Mouse (Mus musculus): ENCODE data around the gene Itpkc. TPM values are rescaled to one million over a fixed set of nuclear protein-coding genes. Genes with fewer than 3 reads are reported as not detected.

Gene Itpkc
- 12.2 and 12.4 TPM in 2 replicates for polyA plus RNA-seq (2012; rRNA removed)

DNA sequence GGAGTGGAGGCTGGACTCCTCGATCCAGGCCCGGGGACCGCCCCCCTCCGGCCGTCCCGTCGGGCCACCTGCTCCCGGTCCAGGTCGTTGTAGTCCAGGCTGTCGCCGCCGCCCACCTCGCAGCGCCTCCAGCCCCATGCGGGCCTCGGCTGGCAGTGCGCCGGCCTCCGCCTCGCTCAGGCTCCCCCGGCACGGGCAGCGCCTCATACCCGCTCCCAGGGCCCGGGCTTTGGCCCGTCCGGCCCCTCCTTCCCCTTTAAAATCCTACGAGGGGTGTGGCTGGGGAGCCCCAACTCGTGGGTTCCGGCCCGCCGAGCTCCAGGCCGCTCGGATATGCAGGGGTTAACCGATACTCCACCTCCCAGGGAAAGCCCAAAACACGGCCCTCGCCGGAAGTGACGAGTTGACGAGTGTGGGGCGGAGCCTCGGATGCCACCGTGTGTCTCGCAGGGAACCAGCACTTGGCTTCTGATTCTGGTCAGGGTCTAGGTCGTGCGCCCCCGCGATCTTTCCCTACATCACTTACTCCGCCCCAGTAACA is at the start of gene Itpkc:
Gene Itpkc, minus strand, starts transcription at position 381 of the 541 bp plus-strand sequence.
- peak; percentile 91 for DNase-seq
- under 1% methylated on average over 49 of the region's 49 CpGs for WGBS

DNA sequence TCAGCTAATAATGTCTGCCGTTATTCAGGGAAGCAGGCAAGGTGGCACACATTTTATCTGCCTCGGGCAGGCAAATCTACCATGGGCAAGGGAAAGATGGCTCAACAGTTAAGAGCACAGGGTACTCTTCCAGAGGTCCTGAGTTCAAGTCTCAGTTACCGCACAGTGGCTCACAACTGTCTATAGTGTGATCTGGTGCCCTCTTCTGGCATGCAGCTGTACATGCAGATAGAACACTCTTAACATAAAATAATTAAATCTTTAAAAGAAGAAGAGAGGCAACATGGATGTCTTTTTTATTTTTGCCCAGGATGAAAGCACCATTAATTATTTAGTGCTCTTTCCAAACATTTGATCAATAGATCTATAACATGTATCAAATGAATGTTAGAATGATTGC is 48.7 kb upstream of the Itpkc start:
- H3K27me3 ChIP-seq (ENCODE audit: control insufficient read depth, insufficient read depth, low read length) = no peaks in the 10 kb centered on the region
- H3K36me3 ChIP-seq (ENCODE audit: control insufficient read depth, insufficient read depth, low read length) = no peaks in the 10 kb centered on the region
- H3K4me1 ChIP-seq (replicated peaks; ENCODE audit: control insufficient read depth, insufficient read depth, low read length) = peaks cover 2% of the 10 kb centered on the region; the same call in 1 of the 2 replicates
- no peak for DNase-seq
- TF ChIP-seq POLR2A (IDR thresholded peaks at IDR 0.05; ENCODE audit: control insufficient read depth, extremely low read depth, insufficient read depth, low read length, poor library complexity) (no peak), CTCF (IDR thresholded peaks at IDR 0.05; ENCODE audit: borderline replicate concordance, control insufficient read depth, extremely low read depth, insufficient read depth, low read length, poor library complexity) (no peak)
- H3K27ac ChIP-seq (ENCODE audit: control insufficient read depth, insufficient read depth, low read length) = no peak overlapping the region
- no peak overlapping the region for H3K4me3 ChIP-seq (ENCODE audit: control insufficient read depth, insufficient read depth, low read length)
- WGBS = 97% methylated on average over 3 of the region's 3 CpGs

More for the DNA sequence above, at the start of gene Itpkc:
- Histone ChIP-seq H3K36me3 (ENCODE audit: control insufficient read depth, insufficient read depth, low read length) (no peaks in the 10 kb centered on the region), H3K4me3 (ENCODE audit: control insufficient read depth, insufficient read depth, low read length) (peak within 1 kb of the TSS; percentile 65), H3K4me1 (replicated peaks; ENCODE audit: control insufficient read depth, insufficient read depth, low read length) (peaks cover 37% of the 10 kb centered on the region), H3K27ac (ENCODE audit: control insufficient read depth, insufficient read depth, low read length) (peak within 1 kb of the TSS; percentile 44), H3K27me3 (ENCODE audit: control insufficient read depth, insufficient read depth, low read length) (no peaks in the 10 kb centered on the region)
- TF ChIP-seq CTCF (IDR thresholded peaks at IDR 0.05; ENCODE audit: borderline replicate concordance, control insufficient read depth, extremely low read depth, insufficient read depth, low read length, poor library complexity) (no peak), POLR2A (IDR thresholded peaks at IDR 0.05; ENCODE audit: control insufficient read depth, extremely low read depth, insufficient read depth, low read length, poor library complexity) (peak; percentile 88)

DNA sequence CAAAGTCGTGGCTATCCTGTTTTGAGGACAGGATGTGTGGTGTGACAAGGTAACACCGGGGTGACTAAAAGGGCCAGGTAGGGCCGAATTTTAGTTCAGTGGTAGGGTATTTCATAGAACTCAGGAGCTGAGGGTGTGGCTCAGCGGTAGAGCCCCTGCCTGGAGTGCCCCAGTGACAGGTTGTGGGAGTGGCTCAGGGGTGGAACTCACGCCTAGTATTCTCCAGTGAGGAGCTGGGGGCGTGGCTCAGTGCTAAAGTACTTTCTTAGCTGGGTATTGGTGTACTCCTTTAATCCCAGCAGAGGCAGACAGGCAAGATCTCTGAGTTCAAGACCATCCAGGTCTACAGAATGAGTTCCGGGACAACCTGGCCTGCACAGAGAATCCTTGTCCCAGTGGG is 47.6 kb upstream of the Itpkc start:
- 56% methylated on average over 7 of the region's 7 CpGs for WGBS
- H3K4me3 ChIP-seq (ENCODE audit: control insufficient read depth, insufficient read depth, low read length) = no peak overlapping the region
- no peak overlapping the region for H3K27ac ChIP-seq (ENCODE audit: control insufficient read depth, insufficient read depth, low read length)
- TF ChIP-seq POLR2A (IDR thresholded peaks at IDR 0.05; ENCODE audit: control insufficient read depth, extremely low read depth, insufficient read depth, low read length, poor library complexity) (no peak), CTCF (IDR thresholded peaks at IDR 0.05; ENCODE audit: borderline replicate concordance, control insufficient read depth, extremely low read depth, insufficient read depth, low read length, poor library complexity) (no peak)
- H3K36me3 ChIP-seq (ENCODE audit: control insufficient read depth, insufficient read depth, low read length) = no peaks in the 10 kb centered on the region
- DNase-seq = no peak
- no peaks in the 10 kb centered on the region for H3K27me3 ChIP-seq (ENCODE audit: control insufficient read depth, insufficient read depth, low read length)
- H3K4me1 ChIP-seq (replicated peaks; ENCODE audit: control insufficient read depth, insufficient read depth, low read length) = peaks cover 2% of the 10 kb centered on the region; the same call in 1 of the 2 replicates

DNA sequence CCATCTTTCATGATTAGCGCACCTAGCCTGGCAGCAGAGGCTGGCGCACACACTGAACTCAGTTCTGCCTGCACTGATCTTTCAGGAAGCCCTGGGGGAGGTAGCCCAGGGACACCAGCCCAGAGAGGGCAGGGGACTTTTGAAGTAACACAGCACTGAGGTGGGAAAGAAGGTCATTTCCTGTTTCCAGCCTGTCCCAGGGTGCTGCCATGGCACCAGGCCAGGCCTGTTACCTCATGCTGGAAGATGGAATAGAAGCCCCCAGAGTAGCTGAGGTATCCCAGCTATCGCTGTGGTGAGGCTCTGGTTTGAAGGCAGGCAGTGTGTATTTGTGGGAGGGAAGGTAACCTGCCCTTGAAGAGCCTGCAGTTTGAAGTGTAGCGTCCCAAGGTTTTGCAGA is 46.5 kb upstream of the Itpkc start:
- DNase-seq = no peak
- no peak for TF ChIP-seq POLR2A (IDR thresholded peaks at IDR 0.05; ENCODE audit: control insufficient read depth, extremely low read depth, insufficient read depth, low read length, poor library complexity)
- TF ChIP-seq CTCF (IDR thresholded peaks at IDR 0.05; ENCODE audit: borderline replicate concordance, control insufficient read depth, extremely low read depth, insufficient read depth, low read length, poor library complexity) = no peak
- H3K4me1 ChIP-seq (replicated peaks; ENCODE audit: control insufficient read depth, insufficient read depth, low read length) = peaks cover 2% of the 10 kb centered on the region; the same call in 1 of the 2 replicates
- H3K27me3 ChIP-seq (ENCODE audit: control insufficient read depth, insufficient read depth, low read length) = no peaks in the 10 kb centered on the region
- H3K27ac ChIP-seq (ENCODE audit: control insufficient read depth, insufficient read depth, low read length) = no peak overlapping the region
- H3K4me3 ChIP-seq (ENCODE audit: control insufficient read depth, insufficient read depth, low read length) = no peak overlapping the region
- 93% methylated on average over 4 of the region's 4 CpGs for WGBS
- H3K36me3 ChIP-seq (ENCODE audit: control insufficient read depth, insufficient read depth, low read length) = no peaks in the 10 kb centered on the region

- DNase-seq = peak; percentile 21
- WGBS = 89% methylated on average over 32 of the region's 32 CpGs
- H3K36me3 ChIP-seq (ENCODE audit: control insufficient read depth, insufficient read depth, low read length) = no peaks in the 10 kb centered on the region
- no peaks in the 10 kb centered on the region for H3K27me3 ChIP-seq (ENCODE audit: control insufficient read depth, insufficient read depth, low read length)
- TF ChIP-seq POLR2A (IDR thresholded peaks at IDR 0.05; ENCODE audit: control insufficient read depth, extremely low read depth, insufficient read depth, low read length, poor library complexity) = no peak
- TF ChIP-seq CTCF (IDR thresholded peaks at IDR 0.05; ENCODE audit: borderline replicate concordance, control insufficient read depth, extremely low read depth, insufficient read depth, low read length, poor library complexity) = no peak
- H3K27ac ChIP-seq (ENCODE audit: control insufficient read depth, insufficient read depth, low read length) = no peak overlapping the region
- peaks cover 2% of the 10 kb centered on the region; the same call in 1 of the 2 replicates for H3K4me1 ChIP-seq (replicated peaks; ENCODE audit: control insufficient read depth, insufficient read depth, low read length)
- peak overlapping the region; percentile 32; the same call in 1 of the 2 replicates for H3K4me3 ChIP-seq (ENCODE audit: control insufficient read depth, insufficient read depth, low read length)
These were observed 45.4 kb upstream of the Itpkc start for GRCm38 (mm10) chr7:27273739-27274351.

- Histone ChIP-seq H3K36me3 (ENCODE audit: control insufficient read depth, insufficient read depth, low read length) (no peaks in the 10 kb centered on the region), H3K4me3 (ENCODE audit: control insufficient read depth, insufficient read depth, low read length) (no peak overlapping the region)
- TF ChIP-seq CTCF (IDR thresholded peaks at IDR 0.05; ENCODE audit: borderline replicate concordance, control insufficient read depth, extremely low read depth, insufficient read depth, low read length, poor library complexity) (no peak), POLR2A (IDR thresholded peaks at IDR 0.05; ENCODE audit: control insufficient read depth, extremely low read depth, insufficient read depth, low read length, poor library complexity) (no peak)
These were observed 43.0 kb upstream of the Itpkc start for GRCm38 (mm10) chr7:27271423-27271822.

More at GRCm38 (mm10) chr7:27271423-27271822, 43.0 kb upstream of the Itpkc start:
- 93% methylated on average over 8 of the region's 8 CpGs for WGBS
- no peaks in the 10 kb centered on the region for H3K27me3 ChIP-seq (ENCODE audit: control insufficient read depth, insufficient read depth, low read length)
- DNase-seq = no peak
- peaks cover 2% of the 10 kb centered on the region; the same call in 1 of the 2 replicates for H3K4me1 ChIP-seq (replicated peaks; ENCODE audit: control insufficient read depth, insufficient read depth, low read length)
- no peak overlapping the region for H3K27ac ChIP-seq (ENCODE audit: control insufficient read depth, insufficient read depth, low read length)

All from thymus, adult 2 months (tissue).